Comparison of ENCODE assay signal across 9 mouse cellular contexts in genomic region chr11:75570375-75571125, GRCm38 (mm10). TPM values are rescaled to one million over a fixed set of nuclear protein-coding genes. Genes with fewer than 3 reads are reported as not detected.
DNase-seq lines count a peak whose midpoint lies in the region; ATAC-seq and TF ChIP-seq lines count a peak whose summit lies in the region.
"Had no signal": no experiment of that assay in that cellular context is flagged by ENCODE, and none has a peak within 500 bp of the region (broad histone marks: within the 10 kb centered on the region; RNA-seq: fewer than 3 reads in every experiment).

No protein-coding gene starts in this region.

- H3K4me1 ChIP-seq in liver, postnatal 0 days (ENCODE audit: insufficient read depth): peaks cover 23% of the 10 kb centered on the region
- H3K4me1 ChIP-seq in liver, embryonic 11.5 days (replicated peaks; ENCODE audit: control insufficient read depth, insufficient read depth, low read length): peaks cover 31% of the 10 kb centered on the region
- H3K4me1 ChIP-seq in bone marrow, adult 2 months (ENCODE audit: control insufficient read depth, insufficient read depth, low read length): peaks cover 16% of the 10 kb centered on the region
- H3K4me1 ChIP-seq in limb, embryonic 10.5 days: peaks cover 29% of the 10 kb centered on the region

- DNase-seq in liver, postnatal 0 days: no peak
- DNase-seq in liver, embryonic 11.5 days (ENCODE audit: low spot score): no peak
- DNase-seq in cerebellum, adult 11-12 months: peak; percentile 94
- DNase-seq in limb, embryonic 10.5 days (ENCODE audit: low spot score): no peak
- DNase-seq in c-Kit-positive CD71-positive TER-119-positive erythroid progenitor cells, embryonic 14.5 days (ENCODE audit: low spot score): no peak
- no peak for DNase-seq in layer of hippocampus, postnatal 14 days (ENCODE audit: low spot score in 2 of 2)
- DNase-seq: kidney, postnatal 10 days had no signal

- no peak for TF ChIP-seq POLR2A in bone marrow, adult 2 months (IDR thresholded peaks at IDR 0.05; ENCODE audit: borderline replicate concordance, control insufficient read depth, low read depth, low read length)

- H3K27me3 ChIP-seq in liver, postnatal 0 days (ENCODE audit: insufficient read depth, low read length): 0 out of 2 replicates have a peak, but pooled peaks cover 4% of the 10 kb centered on the region
- no peaks in the 10 kb centered on the region for H3K27me3 ChIP-seq in liver, embryonic 11.5 days (replicated peaks; ENCODE audit: control insufficient read depth, insufficient read depth, low read length)
- H3K27me3 ChIP-seq in limb, embryonic 10.5 days (ENCODE audit: low read depth, poor library complexity, severe bottlenecking): no peaks in the 10 kb centered on the region
- H3K27me3 ChIP-seq: limb, embryonic 13.5 days had no signal

- no peak for ATAC-seq in liver, postnatal 0 days
- ATAC-seq in liver, embryonic 11.5 days (replicated peaks; ENCODE audit: low FRiP score): no peak

- H3K36me3 ChIP-seq in liver, postnatal 0 days (replicated peaks; ENCODE audit: insufficient read depth, low read length): 0 out of 2 replicates have a peak, but pooled peaks cover 6% of the 10 kb centered on the region
- H3K36me3 ChIP-seq in liver, embryonic 11.5 days (ENCODE audit: control insufficient read depth, insufficient read depth, low read length): no peaks in the 10 kb centered on the region
- peaks cover 3% of the 10 kb centered on the region; the same call in 1 of the 2 replicates for H3K36me3 ChIP-seq in limb, embryonic 10.5 days
- H3K36me3 ChIP-seq: limb, embryonic 13.5 days had no signal

- no peak for TF ChIP-seq CTCF in liver, postnatal 0 days (IDR thresholded peaks at IDR 0.05; ENCODE audit: low read depth)
- TF ChIP-seq CTCF in bone marrow, adult 2 months (IDR thresholded peaks at IDR 0.05; ENCODE audit: control insufficient read depth, insufficient read depth, low read length): no peak

- no peak overlapping the region for H3K4me2 ChIP-seq in liver, postnatal 0 days (ENCODE audit: low read depth, low read length)
- H3K4me2 ChIP-seq in liver, embryonic 11.5 days: no peak overlapping the region
- H3K4me2 ChIP-seq: limb, embryonic 13.5 days had no signal

- H3K27ac ChIP-seq in liver, postnatal 0 days (ENCODE audit: low read depth): peak overlapping the region; percentile 55; the same call in 1 of the 2 replicates
- no peak overlapping the region for H3K27ac ChIP-seq in liver, embryonic 11.5 days (ENCODE audit: low read depth, low read length)
- peak overlapping the region; percentile 32 for H3K27ac ChIP-seq in bone marrow, adult 2 months (ENCODE audit: control insufficient read depth, insufficient read depth, low read depth, low read length, poor library complexity)
- H3K27ac ChIP-seq in limb, embryonic 10.5 days: 0 out of 2 replicates have a peak overlapping the region, but pooled peaks have one; percentile 19
- H3K27ac ChIP-seq: limb, embryonic 13.5 days had no signal

- WGBS in liver, postnatal 0 days (ENCODE audit: insufficient replicate concordance): 80% methylated on average over 17 of the region's 17 CpGs
- 87% methylated on average over 17 of the region's 17 CpGs for WGBS in liver, embryonic 11.5 days
- 66% methylated on average over 17 of the region's 17 CpGs for WGBS in bone marrow, adult 2 months
- 90% methylated on average over 17 of the region's 17 CpGs for WGBS in limb, embryonic 10.5 days

- TF ChIP-seq EP300 in liver, postnatal 0 days (IDR thresholded peaks at IDR 0.05; ENCODE audit: low read depth): no peak

- no peaks in the 10 kb centered on the region for H3K9me3 ChIP-seq in liver, postnatal 0 days (ENCODE audit: low read length)
- no peaks in the 10 kb centered on the region for H3K9me3 ChIP-seq in liver, embryonic 11.5 days (ENCODE audit: control insufficient read depth, low read length)
- no peaks in the 10 kb centered on the region for H3K9me3 ChIP-seq in limb, embryonic 10.5 days (replicated peaks)
- H3K9me3 ChIP-seq: limb, embryonic 13.5 days had no signal

- H3K4me3 ChIP-seq in liver, postnatal 0 days (ENCODE audit: low read depth, low read length): no peak overlapping the region
- H3K4me3 ChIP-seq in liver, embryonic 11.5 days (ENCODE audit: low read depth, low read length): no peak overlapping the region
- no peak overlapping the region for H3K4me3 ChIP-seq in bone marrow, adult 2 months (replicated peaks; ENCODE audit: control insufficient read depth, low read depth, low read length)
- H3K4me3 ChIP-seq in limb, embryonic 10.5 days: no peak overlapping the region
- H3K4me3 ChIP-seq: limb, embryonic 13.5 days had no signal

- H3K9ac ChIP-seq in liver, postnatal 0 days (replicated peaks): no peak overlapping the region
- H3K9ac ChIP-seq in liver, embryonic 11.5 days (ENCODE audit: low read depth, low read length): no peak overlapping the region

RNA-seq across cellular contexts. Expression of gene Pitpna, which starts 17.3 kb away (rescaled TPM):
- polyA plus RNA-seq in liver, postnatal 0 days (2015; fragmentation: Nextera tagmentation; extraction: Ambion mirVana): 30.1 and 36.7 TPM in 2 replicates
- 63.2 and 65.1 TPM in 2 replicates for polyA plus RNA-seq in liver, embryonic 11.5 days (2014; fragmentation: Nextera tagmentation; extraction: Ambion mirVana)
- 76.6 and 102 TPM in 2 replicates for polyA plus RNA-seq in bone marrow, adult 2 months (2011; ENCODE audit: insufficient read depth, insufficient read length, low replicate concordance, missing spikeins)
- 60.9 and 68.8 TPM in 2 replicates for polyA plus RNA-seq in limb, embryonic 10.5 days (2016; fragmentation: Nextera tagmentation; extraction: Ambion mirVana)
- total RNA-seq in layer of hippocampus, postnatal 14 days (2021): 100 to 1,000 TPM; 312 to 321 TPM

RNA-seq across cellular contexts. Expression of gene Slc43a2, which starts 39.1 kb away (rescaled TPM):
- 5.9 and 7.2 TPM in 2 replicates for polyA plus RNA-seq in liver, postnatal 0 days (2015; fragmentation: Nextera tagmentation; extraction: Ambion mirVana)
- polyA plus RNA-seq in liver, embryonic 11.5 days (2014; fragmentation: Nextera tagmentation; extraction: Ambion mirVana): 5.5 and 7.8 TPM in 2 replicates
- polyA plus RNA-seq in bone marrow, adult 2 months (2011; ENCODE audit: insufficient read depth, insufficient read length, low replicate concordance, missing spikeins): 16.6 and 20.4 TPM in 2 replicates
- 3.4 and 4.9 TPM in 2 replicates for polyA plus RNA-seq in limb, embryonic 10.5 days (2016; fragmentation: Nextera tagmentation; extraction: Ambion mirVana)
- 10 to 100 TPM; 40.5 to 44.7 TPM for total RNA-seq in layer of hippocampus, postnatal 14 days (2021)

RNA-seq across cellular contexts. Expression of gene Scarf1, which starts 57.2 kb away (rescaled TPM):
- 3.1 TPM in 2 replicates for polyA plus RNA-seq in liver, postnatal 0 days (2015; fragmentation: Nextera tagmentation; extraction: Ambion mirVana)
- 7.0 and 7.8 TPM in 2 replicates for polyA plus RNA-seq in liver, embryonic 11.5 days (2014; fragmentation: Nextera tagmentation; extraction: Ambion mirVana)
- 3.9 and 8.4 TPM in 2 replicates for polyA plus RNA-seq in bone marrow, adult 2 months (2011; ENCODE audit: insufficient read depth, insufficient read length, low replicate concordance, missing spikeins)
- polyA plus RNA-seq in limb, embryonic 10.5 days (2016; fragmentation: Nextera tagmentation; extraction: Ambion mirVana): 7.0 and 7.1 TPM in 2 replicates
- total RNA-seq in layer of hippocampus, postnatal 14 days (2021): 1 to 10 TPM; 2.9 to 3.3 TPM
